Mouse (Mus musculus): ENCODE data around the gene Bud13. TPM values are rescaled to one million over a fixed set of nuclear protein-coding genes. Genes with fewer than 3 reads are reported as not detected.

Gene Bud13
- polyA plus RNA-seq, 1 experiment: 6.9 TPM

GRCm38 (mm10) chr9:46268343-46268873 lies 14.4 kb upstream of the Bud13 start, which contains the start of gene Apoa5:
Gene Apoa5, plus strand, starts transcription at chr9:46268633.
- Histone ChIP-seq H3K27ac (replicated peaks; ENCODE audit: low read depth, low read length) (no peak within 1 kb of the TSS), H3K4me3 (ENCODE audit: insufficient read depth, low read depth, low read length) (no peak within 1 kb of the TSS), H3K4me1 (ENCODE audit: control insufficient read depth, insufficient read depth, insufficient read length, low read length) (0 out of 2 replicates have a peak, but pooled peaks cover under 1% of the 10 kb centered on the region)

- no peak overlapping the region for H3K4me3 ChIP-seq (ENCODE audit: insufficient read depth, low read depth, low read length)
- H3K4me1 ChIP-seq (ENCODE audit: control insufficient read depth, insufficient read depth, insufficient read length, low read length): 0 out of 2 replicates have a peak, but pooled peaks cover 4% of the 10 kb centered on the region
- H3K27ac ChIP-seq (replicated peaks; ENCODE audit: low read depth, low read length): no peak overlapping the region
Observed at GRCm38 (mm10) chr9:46269125-46269524, 13.7 kb upstream of the Bud13 start.

- Histone ChIP-seq H3K27ac (replicated peaks; ENCODE audit: low read depth, low read length) (no peak overlapping the region), H3K4me1 (ENCODE audit: control insufficient read depth, insufficient read depth, insufficient read length, low read length) (0 out of 2 replicates have a peak, but pooled peaks cover 4% of the 10 kb centered on the region), H3K4me3 (ENCODE audit: insufficient read depth, low read depth, low read length) (no peak overlapping the region)
Observed at GRCm38 (mm10) chr9:46270782-46271181, 12.0 kb upstream of the Bud13 start.

- 0 out of 2 replicates have a peak, but pooled peaks cover 4% of the 10 kb centered on the region for H3K4me1 ChIP-seq (ENCODE audit: control insufficient read depth, insufficient read depth, insufficient read length, low read length)
- H3K27ac ChIP-seq (replicated peaks; ENCODE audit: low read depth, low read length): no peak overlapping the region
- H3K4me3 ChIP-seq (ENCODE audit: insufficient read depth, low read depth, low read length): no peak overlapping the region
Observed at GRCm38 (mm10) chr9:46272070-46272469, 10.7 kb upstream of the Bud13 start.

- peak within 1 kb of the TSS; percentile 55; the same call in 1 of the 2 replicates for H3K27ac ChIP-seq (replicated peaks; ENCODE audit: low read depth, low read length)
- 0 out of 2 replicates have a peak, but pooled peaks cover 4% of the 10 kb centered on the region for H3K4me1 ChIP-seq (ENCODE audit: control insufficient read depth, insufficient read depth, insufficient read length, low read length)
- H3K4me3 ChIP-seq (ENCODE audit: insufficient read depth, low read depth, low read length): peak within 1 kb of the TSS; percentile 94
Observed at GRCm38 (mm10) chr9:46272677-46273454, 9.9 kb upstream of the Bud13 start, which contains the start of gene Zpr1. Gene Zpr1, plus strand, starts transcription at chr9:46273064.

GRCm38 (mm10) chr9:46274494-46274893 lies 8.3 kb upstream of the Bud13 start:
- H3K4me3 ChIP-seq (ENCODE audit: insufficient read depth, low read depth, low read length): no peak overlapping the region

GRCm38 (mm10) chr9:46298381-46298780 lies 15.6 kb downstream of the Bud13 start:
- H3K4me3 ChIP-seq (ENCODE audit: insufficient read depth, low read depth, low read length): no peak overlapping the region
- no peaks in the 10 kb centered on the region for H3K4me1 ChIP-seq (ENCODE audit: control insufficient read depth, insufficient read depth, insufficient read length, low read length)
- no peak overlapping the region for H3K27ac ChIP-seq (replicated peaks; ENCODE audit: low read depth, low read length)

More at GRCm38 (mm10) chr9:46274494-46274893, 8.3 kb upstream of the Bud13 start:
- H3K4me1 ChIP-seq (ENCODE audit: control insufficient read depth, insufficient read depth, insufficient read length, low read length): 0 out of 2 replicates have a peak, but pooled peaks cover 4% of the 10 kb centered on the region
- H3K27ac ChIP-seq (replicated peaks; ENCODE audit: low read depth, low read length): no peak overlapping the region

GRCm38 (mm10) chr9:46302142-46302541 lies 19.3 kb downstream of the Bud13 start:
- no peaks in the 10 kb centered on the region for H3K4me1 ChIP-seq (ENCODE audit: control insufficient read depth, insufficient read depth, insufficient read length, low read length)
- no peak overlapping the region for H3K4me3 ChIP-seq (ENCODE audit: insufficient read depth, low read depth, low read length)
- H3K27ac ChIP-seq (replicated peaks; ENCODE audit: low read depth, low read length): no peak overlapping the region

GRCm38 (mm10) chr9:46309121-46309520 lies 26.3 kb downstream of the Bud13 start:
- Histone ChIP-seq H3K4me3 (ENCODE audit: insufficient read depth, low read depth, low read length) (no peak overlapping the region), H3K27ac (replicated peaks; ENCODE audit: low read depth, low read length) (no peak overlapping the region), H3K4me1 (ENCODE audit: control insufficient read depth, insufficient read depth, insufficient read length, low read length) (no peaks in the 10 kb centered on the region)

- Histone ChIP-seq H3K27ac (replicated peaks; ENCODE audit: low read depth, low read length) (no peak overlapping the region), H3K4me1 (ENCODE audit: control insufficient read depth, insufficient read depth, insufficient read length, low read length) (no peaks in the 10 kb centered on the region)
Observed at GRCm38 (mm10) chr9:46314507-46314906, 31.7 kb downstream of the Bud13 start.

GRCm38 (mm10) chr9:46314921-46315320 lies 32.1 kb downstream of the Bud13 start:
- no peaks in the 10 kb centered on the region for H3K4me1 ChIP-seq (ENCODE audit: control insufficient read depth, insufficient read depth, insufficient read length, low read length)
- H3K27ac ChIP-seq (replicated peaks; ENCODE audit: low read depth, low read length): no peak overlapping the region
- H3K4me3 ChIP-seq (ENCODE audit: insufficient read depth, low read depth, low read length): no peak overlapping the region

More at GRCm38 (mm10) chr9:46314507-46314906, 31.7 kb downstream of the Bud13 start:
- no peak overlapping the region for H3K4me3 ChIP-seq (ENCODE audit: insufficient read depth, low read depth, low read length)

- Histone ChIP-seq H3K4me3 (ENCODE audit: insufficient read depth, low read depth, low read length) (no peak overlapping the region), H3K4me1 (ENCODE audit: control insufficient read depth, insufficient read depth, insufficient read length, low read length) (no peaks in the 10 kb centered on the region), H3K27ac (replicated peaks; ENCODE audit: low read depth, low read length) (no peak overlapping the region)
Observed at GRCm38 (mm10) chr9:46315807-46316365, 33.1 kb downstream of the Bud13 start.

- no peaks in the 10 kb centered on the region for H3K4me1 ChIP-seq (ENCODE audit: control insufficient read depth, insufficient read depth, insufficient read length, low read length)
- H3K27ac ChIP-seq (replicated peaks; ENCODE audit: low read depth, low read length): no peak overlapping the region
- H3K4me3 ChIP-seq (ENCODE audit: insufficient read depth, low read depth, low read length): no peak overlapping the region
Observed at GRCm38 (mm10) chr9:46316388-46316787, 33.6 kb downstream of the Bud13 start.

GRCm38 (mm10) chr9:46316909-46317308 lies 34.1 kb downstream of the Bud13 start:
- Histone ChIP-seq H3K27ac (replicated peaks; ENCODE audit: low read depth, low read length) (no peak overlapping the region), H3K4me1 (ENCODE audit: control insufficient read depth, insufficient read depth, insufficient read length, low read length) (no peaks in the 10 kb centered on the region), H3K4me3 (ENCODE audit: insufficient read depth, low read depth, low read length) (no peak overlapping the region)

GRCm38 (mm10) chr9:46317957-46318356 lies 35.1 kb downstream of the Bud13 start:
- H3K27ac ChIP-seq (replicated peaks; ENCODE audit: low read depth, low read length): no peak overlapping the region
- no peaks in the 10 kb centered on the region for H3K4me1 ChIP-seq (ENCODE audit: control insufficient read depth, insufficient read depth, insufficient read length, low read length)
- H3K4me3 ChIP-seq (ENCODE audit: insufficient read depth, low read depth, low read length): no peak overlapping the region
